Mouse (Mus musculus): ENCODE data around the gene Tef. TPM values are rescaled to one million over a fixed set of nuclear protein-coding genes. Genes with fewer than 3 reads are reported as not detected.

Tef gene
- total RNA-seq, 2 experiments from 2014 or later, result 226 to 245 TPM

GRCm38 (mm10) chr15:81822631-81823030 lies 20.4 kb downstream of the Tef start:
- DNase-seq (ENCODE audit: low spot score in 2 of 2), result no peak

GRCm38 (mm10) chr15:81824832-81825231 lies 22.6 kb downstream of the Tef start:
- DNase-seq (ENCODE audit: low spot score in 2 of 2), result no peak

GRCm38 (mm10) chr15:81828426-81829207 lies 26.4 kb downstream of the Tef start:
- DNase-seq (ENCODE audit: low spot score in 2 of 2), result no peak

- no peak for DNase-seq (ENCODE audit: low spot score in 2 of 2)
These were observed 27.0 kb downstream of the Tef start for GRCm38 (mm10) chr15:81829208-81829580.

GRCm38 (mm10) chr15:81830530-81830929 lies 28.3 kb downstream of the Tef start:
- DNase-seq (ENCODE audit: low spot score in 2 of 2), result no peak

- peak; percentile 87 to 89 for DNase-seq (ENCODE audit: low spot score in 2 of 2)
These were observed 29.1 kb downstream of the Tef start for GRCm38 (mm10) chr15:81831136-81831825.

GRCm38 (mm10) chr15:81832219-81832618 lies 30.0 kb downstream of the Tef start:
- DNase-seq (ENCODE audit: low spot score in 2 of 2), result no peak

- DNase-seq (ENCODE audit: low spot score in 2 of 2), result no peak
These were observed 31.3 kb downstream of the Tef start for GRCm38 (mm10) chr15:81833481-81833880.

- no peak for DNase-seq (ENCODE audit: low spot score in 2 of 2)
These were observed 32.1 kb downstream of the Tef start for GRCm38 (mm10) chr15:81834171-81834841.

- DNase-seq (ENCODE audit: low spot score in 2 of 2), result no peak
These were observed 33.0 kb downstream of the Tef start for GRCm38 (mm10) chr15:81835007-81835880.

- peak; percentile 86 to 94 for DNase-seq (ENCODE audit: low spot score in 2 of 2)
These were observed 34.1 kb downstream of the Tef start for GRCm38 (mm10) chr15:81836124-81836821.

GRCm38 (mm10) chr15:81836966-81837920 lies 35.0 kb downstream of the Tef start:
- DNase-seq (ENCODE audit: low spot score in 2 of 2), result no peak

GRCm38 (mm10) chr15:81838554-81839235 lies 36.5 kb downstream of the Tef start:
- DNase-seq (ENCODE audit: low spot score in 2 of 2), result no peak

GRCm38 (mm10) chr15:81839634-81840033 lies 37.4 kb downstream of the Tef start:
- peak; percentile 62 to 69 for DNase-seq (ENCODE audit: low spot score in 2 of 2)

GRCm38 (mm10) chr15:81840306-81840705 lies 38.1 kb downstream of the Tef start:
- DNase-seq (ENCODE audit: low spot score in 2 of 2), result no peak

- no peak for DNase-seq (ENCODE audit: low spot score in 2 of 2)
These were observed 40.1 kb downstream of the Tef start for GRCm38 (mm10) chr15:81842275-81842674.

GRCm38 (mm10) chr15:81845033-81845625 lies 42.9 kb downstream of the Tef start:
- no peak for DNase-seq (ENCODE audit: low spot score in 2 of 2)

- no peak for DNase-seq (ENCODE audit: low spot score in 2 of 2)
These were observed 43.5 kb downstream of the Tef start for GRCm38 (mm10) chr15:81845724-81846123.

All from left cerebral cortex, adult 18-20 months (tissue).